Mouse (Mus musculus) gastrocnemius, adult 8-10 months (tissue): ENCODE data around the gene Mvb12b. TPM values are rescaled to one million over a fixed set of nuclear protein-coding genes. Genes with fewer than 3 reads are reported as not detected.

Experiments
- DNase-seq, 2 experiments: peaks; one replicate each; pipeline ENCODE4 v3.0.0; 2022; ENCODE audit warnings: low spot score in 2 of 2
- total RNA-seq, 4 experiments: library from RNA; stranded (reverse); gene quantifications; 2 replicates each; pipeline ENCODE4 v1.2.4; 2022

Gene Mvb12b
- total RNA-seq, 4 experiments from 2014 or later = 31.9 to 41.4 (median 34.4) TPM

- peak; percentile 13 to 32 for DNase-seq
Measured at GRCm38 (mm10) chr2:33886386-33887327, 1.1 kb downstream of the Mvb12b start.

GRCm38 (mm10) chr2:33885264-33885651 lies 2.5 kb downstream of the Mvb12b start:
- no peak for DNase-seq

GRCm38 (mm10) chr2:33884623-33885263 lies 3.0 kb downstream of the Mvb12b start:
- DNase-seq = peak; percentile 63 to 82

- no peak for DNase-seq
Measured at GRCm38 (mm10) chr2:33879223-33879622, 8.5 kb downstream of the Mvb12b start.

GRCm38 (mm10) chr2:33878437-33878836 lies 9.3 kb downstream of the Mvb12b start:
- DNase-seq = no peak

GRCm38 (mm10) chr2:33877663-33878360 lies 9.9 kb downstream of the Mvb12b start:
- DNase-seq = no peak

- DNase-seq = peak; percentile 18 to 47
Measured at GRCm38 (mm10) chr2:33876529-33877290, 11.0 kb downstream of the Mvb12b start.

GRCm38 (mm10) chr2:33875594-33875993 lies 12.2 kb downstream of the Mvb12b start:
- no peak for DNase-seq

GRCm38 (mm10) chr2:33874856-33875576 lies 12.7 kb downstream of the Mvb12b start:
- DNase-seq = no peak

- DNase-seq = no peak
Measured at GRCm38 (mm10) chr2:33874367-33874766, 13.4 kb downstream of the Mvb12b start.

GRCm38 (mm10) chr2:33873501-33873900 lies 14.2 kb downstream of the Mvb12b start:
- no peak for DNase-seq

GRCm38 (mm10) chr2:33872841-33873271 lies 14.9 kb downstream of the Mvb12b start:
- no peak for DNase-seq

GRCm38 (mm10) chr2:33871181-33871520 lies 16.6 kb downstream of the Mvb12b start:
- DNase-seq = no peak

GRCm38 (mm10) chr2:33870369-33871180 lies 17.2 kb downstream of the Mvb12b start:
- DNase-seq = peak; percentile 11 to 42

GRCm38 (mm10) chr2:33869689-33870343 lies 17.9 kb downstream of the Mvb12b start:
- no peak for DNase-seq

- no peak for DNase-seq
Measured at GRCm38 (mm10) chr2:33868996-33869688, 18.6 kb downstream of the Mvb12b start.

GRCm38 (mm10) chr2:33868322-33868721 lies 19.4 kb downstream of the Mvb12b start:
- DNase-seq = no peak

- no peak for DNase-seq
Measured at GRCm38 (mm10) chr2:33856746-33857145, 31.0 kb downstream of the Mvb12b start.
